Mouse (Mus musculus): ENCODE measurements around the gene Zkscan8.
A peak's percentile ranks its signal among the peaks of the same experiment; 100 is the strongest.
"Not testable (repeated sequence)": the region's sequence is repeated elsewhere in the genome, so short reads cannot be mapped to it uniquely, and the experiment has no call there.

The Zkscan8 gene

DNA sequence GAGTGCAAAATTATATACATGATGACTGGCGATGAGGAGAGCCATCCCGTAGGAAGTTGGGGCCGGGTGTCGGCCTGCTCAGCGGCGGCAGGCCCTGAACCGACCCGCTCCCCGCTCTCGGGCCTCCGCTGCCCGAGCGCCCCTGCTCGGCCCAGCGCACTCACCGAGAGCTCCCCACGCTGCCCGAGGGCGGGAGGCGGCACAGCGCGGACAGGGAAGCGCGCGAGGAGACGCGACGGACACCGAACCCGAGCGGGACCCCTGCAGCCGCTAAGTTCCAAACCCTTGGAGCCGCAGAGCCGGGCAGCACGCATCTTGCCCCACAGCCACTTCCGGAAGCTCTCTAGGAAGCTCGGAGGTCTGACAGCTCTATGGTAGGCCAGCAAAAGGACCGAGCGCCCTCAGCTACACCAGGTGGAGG is at the start of gene Zkscan8:
Gene Zkscan8 (minus strand): TSS at position 340 of the 421 bp plus-strand sequence.
- DNase-seq: peak; percentile 88

DNA sequence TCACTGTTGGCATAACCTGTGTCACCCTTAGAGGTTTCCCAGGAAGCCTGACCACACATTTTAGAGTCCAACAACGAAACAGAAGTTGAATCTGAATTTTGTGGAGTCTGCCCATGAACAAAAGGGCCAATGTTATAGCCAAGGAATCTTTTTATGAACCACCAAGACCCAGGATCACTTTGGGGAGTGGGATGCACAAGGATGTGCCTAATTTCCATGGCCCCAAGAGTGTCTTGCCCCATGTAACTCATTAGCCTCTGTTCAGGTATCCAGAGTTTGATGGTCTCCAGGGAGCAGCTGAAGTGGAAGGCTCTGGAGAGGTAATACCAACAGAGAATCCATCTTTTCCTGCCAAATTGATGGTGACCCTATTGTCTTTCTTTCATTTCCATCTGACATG is 28.9 kb upstream of the Zkscan8 start, which contains the start of gene Olfr1535:
Gene Olfr1535 (minus strand): TSS at position 101 of the 400 bp plus-strand sequence.
- no peak for DNase-seq

GRCm38 (mm10) chr13:21550416-21551110 is 19.6 kb upstream of the Zkscan8 start:
- DNase-seq: no peak

- DNase-seq: no peak
Observed at GRCm38 (mm10) chr13:21549487-21549886, 18.6 kb upstream of the Zkscan8 start.

DNA sequence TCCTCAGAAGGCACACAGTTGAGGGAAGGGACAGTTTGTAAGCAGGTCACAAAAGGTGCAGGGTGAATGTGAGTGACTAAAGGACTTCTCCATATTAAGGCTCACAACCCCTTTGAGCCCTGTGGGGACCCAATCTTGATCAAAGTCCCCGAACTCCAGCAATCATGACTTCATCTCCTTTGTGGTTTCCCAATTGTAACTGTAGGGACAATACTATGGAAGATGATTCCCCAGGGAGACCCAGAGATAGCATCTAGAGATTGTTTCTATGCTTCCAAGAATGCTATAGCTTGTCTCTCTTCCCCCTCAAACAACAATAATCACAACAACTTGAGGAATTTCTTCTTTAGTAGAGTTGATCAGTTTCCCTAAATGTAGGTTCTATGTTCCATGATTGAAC is 11.8 kb upstream of the Zkscan8 start, which contains the start of gene Olfr1366:
Gene Olfr1366 (minus strand): TSS at position 101 of the 400 bp plus-strand sequence.
- DNase-seq: no peak

- no peak for DNase-seq
Observed at GRCm38 (mm10) chr13:21530136-21530535, 784 bp downstream of the Zkscan8 start.

- DNase-seq: peak; percentile 80
Observed at GRCm38 (mm10) chr13:21506221-21506649, 24.7 kb downstream of the Zkscan8 start.

DNA sequence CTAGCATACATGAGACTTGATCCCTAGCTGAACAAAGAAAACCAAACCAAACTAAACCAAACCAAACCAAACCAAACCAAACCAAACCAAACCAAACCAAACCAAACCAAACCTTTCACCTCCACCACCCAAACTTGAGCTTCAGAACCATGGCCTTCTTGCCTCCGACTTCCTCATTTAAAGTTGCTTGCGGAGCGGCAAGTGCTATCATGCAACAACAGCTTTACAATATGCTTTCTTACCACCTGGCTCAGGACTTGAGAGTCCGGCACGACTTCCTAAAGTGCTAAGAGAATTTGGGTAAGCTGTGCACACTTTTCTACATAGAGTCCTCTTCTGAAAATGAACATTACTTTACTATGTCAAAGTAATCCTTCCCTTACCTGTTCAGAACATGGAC is 28.6 kb downstream of the Zkscan8 start:
- DNase-seq: no peak

DNA sequence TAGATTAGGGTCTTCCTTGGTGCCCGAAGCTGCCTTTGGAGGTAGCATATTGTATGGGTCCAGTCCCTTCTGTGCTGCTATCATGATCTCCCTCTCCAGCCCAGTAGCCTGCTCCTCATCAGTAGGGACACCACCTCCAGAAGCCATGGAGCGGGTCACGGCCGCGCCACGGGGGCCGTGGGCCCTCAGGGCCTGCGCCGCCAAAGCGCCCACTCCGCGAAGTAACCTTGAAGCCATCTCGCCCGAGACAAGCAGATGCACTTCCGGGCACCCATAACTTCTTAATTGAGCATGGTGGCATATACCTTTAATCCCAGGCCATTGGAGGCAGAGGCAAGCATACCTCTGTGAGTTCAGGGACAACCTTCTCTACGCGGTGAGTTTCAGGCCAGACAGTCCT is 29.7 kb downstream of the Zkscan8 start, which contains the start of gene Gm11273:
Gene Gm11273 (minus strand): TSS at position 237 of the 400 bp plus-strand sequence.
- DNase-seq: not testable (repeated sequence)

DNA sequence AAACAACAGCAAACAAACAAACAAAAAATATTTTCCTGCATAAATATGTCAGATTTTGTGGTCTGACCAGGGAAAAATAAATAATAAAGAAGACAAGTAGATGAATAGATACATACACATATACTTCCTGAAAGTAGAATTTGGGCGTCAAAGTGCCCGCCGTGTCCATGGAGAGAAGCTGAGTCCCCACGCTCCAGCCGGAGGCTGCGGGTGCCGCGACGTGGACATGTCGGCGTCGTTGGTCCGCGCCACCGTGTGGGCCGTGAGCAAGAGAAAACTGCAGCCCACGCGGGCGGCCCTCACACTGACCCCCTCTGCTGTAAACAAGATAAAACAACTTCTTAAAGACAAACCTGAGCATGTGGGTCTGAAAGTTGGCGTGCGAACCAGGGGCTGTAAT is 35.8 kb downstream of the Zkscan8 start, which contains the start of gene AK157302:
Gene AK157302 (plus strand): TSS at position 144 of the 400 bp plus-strand sequence.
- peak; percentile 14 for DNase-seq

GRCm38 (mm10) chr13:21492847-21493246 is 38.1 kb downstream of the Zkscan8 start:
- no peak for DNase-seq

- no peak for DNase-seq
Observed at GRCm38 (mm10) chr13:21486881-21487280, 44.0 kb downstream of the Zkscan8 start.

DNA sequence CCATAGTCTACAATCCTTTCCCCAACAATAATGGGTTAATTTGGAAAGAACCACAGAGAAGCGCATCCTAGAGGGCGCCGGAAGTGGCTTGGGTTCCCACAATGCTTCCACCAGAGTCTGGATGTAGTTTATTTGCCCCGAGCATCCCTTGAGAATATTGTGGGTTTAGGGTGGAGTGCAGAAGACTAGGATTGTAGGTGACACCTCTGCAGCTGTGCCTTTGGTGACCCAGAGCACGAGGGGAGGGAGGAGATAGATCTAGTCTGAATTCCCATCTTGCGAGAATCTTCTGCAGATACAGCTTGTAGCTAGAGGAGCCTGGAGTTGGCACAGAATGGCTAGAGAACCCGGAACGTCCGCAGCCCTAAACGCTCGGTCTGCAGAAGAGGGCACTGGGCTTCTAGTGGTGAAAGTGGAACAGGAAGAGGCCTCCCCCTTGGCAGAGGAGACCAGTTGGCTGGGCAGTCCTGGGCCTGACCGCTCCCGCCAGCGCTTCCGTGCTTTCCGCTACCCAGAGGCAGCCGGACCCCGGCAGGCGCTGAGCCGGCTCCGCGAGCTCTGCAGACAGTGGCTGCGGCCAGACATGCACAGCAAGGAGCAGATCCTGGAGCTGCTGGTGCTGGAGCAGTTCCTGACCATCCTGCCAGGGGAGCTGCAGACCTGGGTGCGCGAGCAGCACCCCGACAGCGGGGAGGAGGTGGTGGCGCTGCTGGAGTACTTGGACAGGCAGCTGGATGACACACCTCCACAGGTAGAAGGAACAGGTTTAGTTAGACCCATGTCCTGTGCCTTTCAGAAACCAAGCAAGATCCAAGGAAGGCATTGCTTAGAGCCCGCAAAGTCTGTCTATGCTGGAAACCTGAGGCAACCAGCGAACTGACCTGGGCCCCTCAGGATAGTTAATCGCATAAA is 51.9 kb downstream of the Zkscan8 start, which contains the start of the genes Zkscan4 and Gm10065:
Gene Zkscan4 (plus strand): TSS at position 149 of the 912 bp plus-strand sequence.
Gene Gm10065 (minus strand): TSS at position 683 of the 912 bp plus-strand sequence.
- DNase-seq: peak; percentile 72

GRCm38 (mm10) chr13:21472427-21472826 is 58.5 kb downstream of the Zkscan8 start:
- no peak for DNase-seq

DNA sequence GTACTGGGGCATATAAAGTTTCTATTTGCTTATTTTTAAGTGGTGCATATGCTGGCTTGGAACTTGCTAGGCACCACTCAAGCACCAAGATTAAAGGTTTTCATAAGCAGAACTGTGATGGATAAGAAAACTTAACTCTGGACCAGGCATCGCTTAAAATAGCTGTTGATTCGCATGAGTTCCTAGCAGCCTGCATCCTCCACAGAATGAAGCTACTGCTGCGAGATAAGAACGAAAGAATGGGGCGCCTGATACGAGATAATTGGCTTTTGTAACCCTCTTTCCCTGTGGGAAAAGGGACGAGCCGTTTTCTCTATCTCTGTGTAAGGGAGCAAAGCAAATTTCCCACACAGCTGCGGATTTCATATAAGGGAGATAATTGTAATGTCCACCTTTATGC is 61.8 kb downstream of the Zkscan8 start:
- DNase-seq: no peak

- peak; percentile 89 for DNase-seq
Observed at GRCm38 (mm10) chr13:21468061-21469019, 62.6 kb downstream of the Zkscan8 start, which contains the start of gene Nkapl. Nkapl (minus strand) TSS chr13:21468509.

DNA sequence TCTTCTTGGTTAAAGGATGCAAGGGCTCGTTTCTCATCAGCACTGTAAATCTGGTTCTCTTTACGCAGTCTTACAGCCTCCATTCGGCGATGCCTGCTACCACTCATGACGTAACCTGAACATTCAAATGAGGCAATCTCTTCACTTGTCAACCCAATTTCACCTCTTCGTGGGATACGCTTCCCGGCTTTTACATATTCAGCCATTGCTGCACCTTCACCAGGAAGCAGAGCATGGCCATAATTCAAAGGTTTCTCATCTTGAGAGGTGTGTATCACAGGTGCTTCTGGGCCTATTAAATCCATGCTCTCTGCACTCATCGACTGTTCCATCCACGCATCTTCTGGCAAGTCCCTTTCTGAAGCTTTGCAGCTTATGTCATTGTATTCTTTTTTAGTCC is 63.6 kb downstream of the Zkscan8 start:
- no peak for DNase-seq
